Mouse (Mus musculus): Measurements from ENCODE around the gene Abhd12b.
"Not testable (repeated sequence)": the region's sequence is repeated elsewhere in the genome, so short reads cannot be mapped to it uniquely, and the experiment has no call there.

Gene Abhd12b

DNA sequence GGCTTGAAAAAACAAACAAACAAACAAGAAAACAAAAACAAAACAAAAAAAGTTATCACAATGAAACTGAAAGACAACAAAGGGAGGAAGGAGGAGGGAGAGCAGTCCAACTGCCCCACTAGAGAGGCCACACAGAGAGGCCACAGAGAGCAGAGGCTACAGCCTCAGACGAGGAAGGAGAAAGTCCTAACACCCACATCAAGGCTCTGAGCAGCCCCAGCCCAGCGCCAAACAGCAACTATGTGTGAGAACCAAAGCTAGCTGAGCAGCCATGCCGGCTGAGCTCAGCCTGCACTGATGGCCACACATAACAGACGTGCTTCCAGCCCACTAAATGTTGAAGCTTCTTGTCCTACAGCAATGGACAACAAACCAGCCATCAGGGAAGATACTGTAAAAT lies 14.1 kb upstream of the Abhd12b start:
- no peak for DNase-seq (ENCODE audit: low spot score)

DNA sequence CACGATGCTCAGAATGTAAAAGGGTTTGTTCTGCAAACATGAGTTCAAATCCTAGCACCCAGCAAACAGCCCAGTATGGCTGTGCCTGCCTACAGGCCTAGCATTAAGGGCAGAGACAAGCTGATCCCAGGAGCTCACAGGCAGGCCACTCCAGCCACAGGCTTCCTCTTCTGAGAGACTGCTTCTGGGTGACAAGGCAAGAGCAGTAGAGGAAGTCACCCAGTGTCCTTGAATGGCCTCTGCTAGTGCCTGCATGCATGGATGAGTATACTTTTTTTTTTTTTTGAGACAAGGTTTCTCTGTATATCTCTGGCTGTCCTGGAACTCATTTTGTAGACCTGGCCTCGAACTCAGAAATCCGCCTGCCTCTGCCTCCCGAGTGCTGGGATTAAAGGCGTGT lies 13.4 kb upstream of the Abhd12b start:
- DNase-seq (ENCODE audit: low spot score): no peak

DNA sequence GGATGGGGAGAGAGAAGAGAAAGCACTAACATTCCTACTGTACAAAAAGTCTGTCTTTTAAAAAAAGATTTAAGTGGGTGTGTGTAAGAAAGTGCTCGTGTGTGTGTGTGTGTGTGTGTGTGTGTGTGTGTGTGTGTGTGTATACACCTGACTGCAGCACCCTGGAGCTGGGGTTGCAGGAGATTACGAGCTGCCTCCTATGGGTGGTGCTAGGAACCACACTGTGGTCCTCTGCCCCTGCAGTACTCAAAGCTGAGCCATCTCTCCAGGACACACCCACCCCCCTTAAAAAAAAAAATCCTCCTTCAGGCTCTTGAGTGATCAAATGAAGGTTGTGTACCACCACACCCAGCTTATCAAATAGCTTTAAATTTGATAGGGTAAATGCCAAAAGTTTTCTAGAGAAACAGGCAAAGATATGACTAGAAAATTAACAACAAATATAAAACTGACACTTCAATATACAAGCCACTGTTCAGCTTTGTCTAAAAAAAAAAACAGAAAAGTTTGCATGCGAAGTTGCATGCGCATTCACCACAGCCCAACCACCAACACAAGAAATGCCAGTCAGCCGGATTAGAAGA lies 12.9 kb upstream of the Abhd12b start:
- DNase-seq (ENCODE audit: low spot score): no peak

DNA sequence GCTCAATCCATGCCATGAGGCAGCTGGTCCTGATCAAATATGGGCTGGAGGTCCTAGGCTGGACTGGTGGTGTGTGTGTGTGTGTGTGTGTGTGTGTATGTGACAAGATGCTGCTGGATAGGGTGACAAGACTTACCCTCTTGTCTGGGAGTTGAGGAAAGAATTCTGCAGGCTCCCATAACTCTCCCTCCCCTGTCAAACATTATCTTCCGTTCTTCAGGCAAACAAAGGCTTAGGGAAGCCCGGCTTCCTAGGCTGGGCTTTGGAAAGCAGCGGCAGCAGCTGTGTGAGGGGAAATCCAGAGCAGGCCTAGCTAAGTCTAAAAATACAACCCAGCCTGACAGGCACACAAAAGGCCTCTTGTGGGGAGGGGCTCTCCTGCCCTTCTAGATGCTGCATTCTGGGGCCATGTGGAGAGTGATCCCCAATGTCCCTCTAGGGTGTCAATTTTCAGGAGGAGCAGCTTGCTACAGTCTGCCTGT lies 9.8 kb upstream of the Abhd12b start:
- not testable (repeated sequence) for DNase-seq (ENCODE audit: low spot score)

DNA sequence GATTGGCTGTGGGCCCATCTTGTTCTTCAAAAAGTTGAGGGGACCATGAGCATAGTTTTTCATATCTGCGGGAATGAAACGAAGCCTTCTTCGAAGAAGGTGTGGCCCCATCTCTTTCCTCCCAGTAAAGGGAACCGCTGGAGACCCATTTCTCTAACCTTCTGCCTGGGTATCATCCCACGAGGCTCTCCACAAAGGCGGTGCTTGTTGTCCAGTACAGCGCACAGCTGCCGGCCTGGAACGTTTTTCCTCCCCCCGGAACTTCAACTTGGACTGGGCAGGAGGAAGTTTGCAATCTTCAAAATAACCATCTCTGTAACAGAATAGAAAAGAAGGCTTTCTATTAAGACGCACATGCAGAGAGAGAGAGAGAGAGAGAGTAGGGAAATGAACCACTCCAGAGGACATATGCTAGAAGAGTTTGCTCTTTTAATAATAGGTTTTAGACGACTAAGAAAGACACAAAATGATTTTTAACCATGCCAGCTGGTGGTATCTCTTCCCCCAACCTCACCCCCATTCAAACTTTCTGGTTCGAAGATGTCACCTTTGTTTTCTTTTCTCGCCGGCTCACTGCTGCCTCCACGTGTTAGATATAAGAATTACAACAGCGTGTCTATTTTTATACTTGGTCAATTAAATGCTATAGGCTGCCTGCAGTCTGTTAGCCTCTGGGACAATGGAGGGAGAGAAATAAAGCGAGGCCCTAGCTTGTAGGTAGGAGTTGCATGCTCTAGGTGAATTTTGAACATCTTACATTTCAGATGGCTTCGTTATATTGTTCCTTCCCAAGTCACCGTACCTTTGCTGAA lies 9.1 kb upstream of the Abhd12b start:
- peak; percentile 46 for DNase-seq (ENCODE audit: low spot score)

DNA sequence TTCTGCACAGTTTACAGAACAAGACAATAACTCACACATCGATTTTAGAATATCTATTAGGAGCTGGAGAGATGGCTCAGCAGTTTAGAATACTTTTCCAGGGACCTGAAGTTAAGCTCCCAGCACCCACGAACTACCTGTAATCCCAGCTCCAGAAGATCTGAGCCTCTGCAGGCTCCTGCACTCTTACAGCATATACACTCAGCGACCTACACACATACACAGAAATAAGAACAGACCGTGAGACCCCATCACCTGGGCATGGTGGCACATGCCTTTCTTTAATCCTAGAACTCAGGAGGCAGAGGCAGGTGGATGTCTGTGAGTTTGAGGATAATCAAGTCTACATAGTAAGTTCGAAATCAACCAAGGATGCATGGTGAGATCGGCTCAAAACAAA lies 8.4 kb upstream of the Abhd12b start:
- no peak for DNase-seq (ENCODE audit: low spot score)

DNA sequence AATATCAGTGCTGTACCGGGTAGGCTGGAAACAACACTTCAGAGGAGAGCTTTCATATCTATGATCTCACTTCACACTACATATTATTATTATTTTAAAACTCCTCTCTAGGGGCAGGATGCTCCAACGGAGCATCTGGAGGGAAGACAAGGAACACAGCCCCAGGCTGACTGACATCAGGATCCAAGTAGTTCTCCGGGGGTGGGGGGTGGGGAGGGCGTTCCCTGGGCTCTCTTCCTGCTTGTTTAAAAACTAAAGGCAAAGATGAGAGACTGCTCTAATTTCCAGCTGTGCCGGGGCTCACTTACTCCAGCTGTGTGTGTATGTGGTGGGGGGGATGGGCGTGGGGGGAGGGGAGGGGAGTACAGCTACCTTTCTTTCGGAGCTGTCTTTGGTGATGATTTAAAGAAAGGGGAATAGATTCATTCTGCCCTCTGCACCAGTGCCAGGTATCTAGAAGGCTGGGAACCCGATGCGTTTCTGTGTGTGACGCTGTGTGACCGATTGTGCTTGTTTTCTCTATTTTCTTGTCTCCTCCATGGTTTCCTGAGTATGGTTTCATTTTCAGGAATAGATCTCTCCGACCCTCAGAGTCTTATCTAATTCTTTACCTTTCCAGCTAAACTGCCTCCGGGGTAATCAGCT lies 5.8 kb upstream of the Abhd12b start:
- DNase-seq (ENCODE audit: low spot score): no peak

DNA sequence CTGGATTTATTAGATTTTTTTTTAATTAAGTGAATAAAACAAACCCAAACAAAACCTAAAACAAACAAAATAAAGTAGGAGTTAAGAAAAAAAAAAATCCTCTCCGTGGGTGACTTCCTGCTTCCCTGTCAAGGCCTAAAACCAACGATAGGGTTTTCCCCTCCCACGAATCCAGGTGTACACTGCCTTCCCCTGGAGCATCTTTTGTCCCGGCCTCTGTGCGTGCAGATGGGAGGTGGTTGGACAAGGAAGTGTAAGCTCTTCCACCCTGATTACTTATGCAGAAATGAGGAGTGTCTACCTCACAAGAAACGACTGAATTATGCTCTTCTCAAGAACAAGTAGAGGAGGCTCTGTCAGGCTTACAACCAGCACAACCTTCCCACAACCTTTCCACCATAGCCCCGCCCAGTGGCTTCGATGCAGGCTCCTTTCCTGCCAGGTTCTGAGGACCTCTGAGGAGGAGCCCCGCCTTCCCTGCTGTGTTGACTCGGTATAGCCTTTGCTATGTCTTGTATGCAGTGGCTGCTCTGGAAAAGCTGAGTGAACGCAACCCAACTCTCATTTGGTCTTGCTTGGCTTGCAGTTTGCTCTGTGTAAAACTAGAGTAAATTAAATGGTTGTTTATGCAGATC lies 5.2 kb upstream of the Abhd12b start:
- no peak for DNase-seq (ENCODE audit: low spot score)

DNA sequence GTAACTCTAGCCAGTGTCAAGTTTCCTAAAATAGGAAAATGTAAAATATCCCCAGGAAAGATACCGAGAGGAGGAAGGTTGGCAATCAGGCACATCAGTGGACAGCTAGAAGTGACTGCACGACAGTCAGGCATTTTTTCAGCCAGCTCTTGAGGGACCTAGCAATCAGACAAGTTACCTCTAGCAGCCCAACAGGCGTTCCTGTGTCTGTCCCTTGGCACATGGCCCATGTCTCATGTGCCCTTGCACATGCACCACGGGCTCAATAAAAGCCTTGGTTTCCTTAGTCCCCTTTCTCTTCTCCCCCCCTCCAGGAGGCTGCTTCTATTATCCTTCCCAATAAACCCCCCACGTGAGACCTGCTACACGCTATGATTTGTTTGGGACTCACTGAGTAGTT lies 2.3 kb downstream of the Abhd12b start:
- no peak for DNase-seq (ENCODE audit: low spot score)

DNA sequence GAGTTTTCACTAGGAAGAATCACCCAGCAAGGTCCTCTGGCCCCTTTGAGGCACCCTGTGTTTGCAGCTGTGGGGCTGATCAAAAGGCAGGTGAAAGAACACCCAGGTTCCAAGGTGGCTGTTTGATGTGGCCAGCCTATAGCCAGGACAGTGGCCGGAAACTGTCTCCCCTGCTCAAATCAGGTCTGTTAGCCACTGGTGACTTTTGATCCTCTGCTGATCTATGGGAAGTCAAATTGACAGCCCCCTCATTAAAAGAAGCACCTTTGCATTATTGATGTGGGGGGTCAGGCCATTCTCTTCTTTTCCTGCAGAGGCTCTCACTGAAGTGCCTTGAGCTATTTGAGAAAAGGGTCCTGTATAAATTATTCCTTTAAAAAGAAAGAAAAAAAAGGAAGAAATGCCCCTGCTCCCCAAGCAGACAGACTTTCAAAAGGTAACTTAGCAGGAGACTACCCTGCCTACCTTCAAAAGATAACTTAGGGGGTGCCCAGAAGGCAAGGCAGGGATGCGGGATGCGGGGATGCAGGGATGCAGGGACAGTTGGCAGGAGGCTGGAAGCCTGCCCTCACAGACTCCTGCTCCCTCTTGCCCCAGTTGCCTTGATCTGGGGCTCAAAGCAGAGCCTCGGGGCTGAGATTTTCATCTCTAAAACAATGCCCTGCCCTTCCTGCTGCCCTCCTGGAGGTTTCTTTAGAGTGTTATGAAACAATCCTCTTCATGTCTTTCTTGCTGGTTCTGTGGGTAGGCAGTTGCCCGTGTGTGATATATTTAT lies 3.5 kb downstream of the Abhd12b start:
- DNase-seq (ENCODE audit: low spot score): no peak

DNA sequence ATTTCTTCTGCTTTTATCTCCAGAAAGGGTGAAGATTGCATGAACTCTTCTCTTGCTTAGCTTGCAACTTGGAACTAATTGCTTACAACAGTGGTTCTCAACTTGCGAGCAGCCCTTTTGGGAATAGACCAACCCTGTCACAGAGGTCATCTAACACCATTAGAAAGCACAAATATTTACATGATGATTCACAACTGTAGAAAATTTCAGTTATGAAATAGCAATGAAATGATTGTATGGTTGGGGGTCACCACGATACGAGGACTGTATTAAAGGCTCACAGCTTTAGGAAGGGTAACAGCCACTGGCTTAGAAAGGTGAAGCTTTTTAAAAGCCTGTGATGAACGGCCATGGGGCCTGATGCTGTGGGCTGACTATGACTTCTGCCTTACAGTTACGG lies 7.1 kb downstream of the Abhd12b start:
- no peak for DNase-seq (ENCODE audit: low spot score)

DNA sequence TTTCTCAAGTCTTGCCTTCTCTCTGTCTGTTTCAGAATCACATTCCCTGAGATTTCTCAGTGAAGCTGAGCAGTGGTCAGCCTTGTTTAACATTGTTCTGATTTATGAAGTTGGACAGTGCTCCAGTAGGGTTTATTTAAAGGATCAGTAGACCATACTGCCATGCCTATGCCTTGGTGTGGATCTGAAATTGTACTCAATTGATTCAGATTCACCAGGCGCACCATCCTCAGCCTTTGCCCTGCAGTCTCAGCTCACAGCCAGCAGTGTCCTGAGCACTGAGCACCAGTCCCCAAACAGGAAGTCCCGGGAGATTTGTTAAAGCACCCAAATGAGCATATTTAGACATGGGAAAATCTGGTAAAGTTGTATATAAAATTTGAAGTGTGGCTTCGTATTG lies 10.8 kb downstream of the Abhd12b start:
- DNase-seq (ENCODE audit: low spot score): no peak

DNA sequence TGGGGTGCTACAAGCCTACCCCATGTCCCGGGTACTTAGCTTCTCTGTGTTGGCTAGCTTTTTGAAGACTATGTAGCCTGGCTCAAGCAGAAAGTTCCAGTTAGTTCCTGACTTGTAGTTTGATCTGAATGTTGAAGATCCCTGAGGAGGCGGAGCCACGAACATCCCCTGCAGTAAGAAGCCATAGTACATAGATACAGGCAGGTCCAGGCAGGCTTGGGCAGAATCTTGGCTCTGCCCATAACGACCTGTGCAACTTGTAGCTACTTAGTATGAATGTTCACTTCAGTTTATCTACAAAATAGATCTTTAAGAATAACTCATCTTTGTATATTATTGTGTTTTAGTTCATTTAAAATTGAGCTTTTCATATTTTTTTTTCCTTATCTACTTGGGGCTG lies 14.0 kb downstream of the Abhd12b start:
- DNase-seq (ENCODE audit: low spot score): no peak

DNA sequence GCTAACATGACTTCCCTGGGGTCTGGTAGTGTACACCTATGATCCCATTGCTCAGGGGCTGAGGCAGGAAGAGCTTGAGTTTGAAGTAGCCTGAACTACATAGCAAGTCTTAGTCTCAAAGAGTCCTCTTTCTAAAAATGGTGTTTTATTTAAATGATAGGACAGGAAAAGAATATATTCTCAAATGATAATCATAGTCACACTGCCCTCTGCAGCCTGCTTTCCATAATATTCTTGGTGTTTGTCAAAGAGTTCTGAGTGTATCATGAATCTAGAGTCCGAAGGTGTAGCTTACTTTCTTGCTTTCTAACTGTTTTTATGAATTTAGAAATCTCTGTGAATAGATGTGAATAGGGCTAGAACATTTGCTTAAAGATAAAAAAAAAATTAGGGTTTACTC lies 16.0 kb downstream of the Abhd12b start:
- no peak for DNase-seq (ENCODE audit: low spot score)

DNA sequence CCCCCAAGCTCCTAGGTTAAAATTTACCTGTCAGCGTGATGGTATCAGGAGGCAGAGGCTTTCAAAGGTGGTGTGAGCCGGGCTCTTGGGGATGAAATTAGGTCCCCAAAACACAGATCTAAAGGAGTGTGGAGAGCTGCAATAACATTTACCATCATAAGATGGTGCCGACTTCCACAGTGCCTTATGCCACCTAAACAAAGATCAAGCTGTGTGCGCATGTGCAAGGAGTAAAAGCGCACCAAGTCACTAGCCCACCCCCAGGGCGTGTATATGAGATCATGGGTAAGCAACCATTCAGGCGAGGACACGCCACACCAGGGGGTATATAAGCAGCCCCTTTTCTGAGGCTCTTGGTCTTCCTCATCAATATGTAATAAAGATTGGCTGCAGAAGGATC lies 29.6 kb downstream of the Abhd12b start:
- not testable (repeated sequence) for DNase-seq (ENCODE audit: low spot score)

DNA sequence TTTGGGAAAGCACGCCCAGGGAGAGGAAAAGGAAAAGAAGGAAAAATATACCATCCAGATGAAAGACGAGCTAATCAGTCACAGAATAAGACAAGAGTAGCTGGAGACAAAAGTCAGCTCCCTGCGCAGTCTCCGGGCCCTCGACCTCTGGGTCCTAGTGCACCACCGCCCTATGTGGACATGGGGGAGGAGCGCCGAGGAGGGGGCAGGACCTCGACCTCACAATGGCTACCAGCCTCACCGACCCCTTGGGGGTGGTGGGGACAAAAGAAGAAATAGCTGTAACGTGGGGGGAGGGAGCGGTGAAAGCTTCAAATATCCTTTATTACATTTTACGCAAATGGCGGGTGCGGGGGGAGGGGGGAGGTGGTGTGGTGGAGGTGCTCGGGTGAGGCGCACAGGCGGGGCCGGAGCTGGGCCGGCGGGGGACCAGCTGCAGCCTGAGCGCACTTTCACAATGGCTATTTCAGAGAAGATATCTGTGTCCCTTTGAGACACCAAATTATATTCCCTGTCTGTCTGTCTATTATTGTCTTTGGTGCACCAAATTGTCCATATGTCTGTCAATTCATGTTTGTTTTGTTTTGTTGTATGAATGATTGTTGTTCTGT lies 30.3 kb downstream of the Abhd12b start:
- DNase-seq (ENCODE audit: low spot score): no peak

DNA sequence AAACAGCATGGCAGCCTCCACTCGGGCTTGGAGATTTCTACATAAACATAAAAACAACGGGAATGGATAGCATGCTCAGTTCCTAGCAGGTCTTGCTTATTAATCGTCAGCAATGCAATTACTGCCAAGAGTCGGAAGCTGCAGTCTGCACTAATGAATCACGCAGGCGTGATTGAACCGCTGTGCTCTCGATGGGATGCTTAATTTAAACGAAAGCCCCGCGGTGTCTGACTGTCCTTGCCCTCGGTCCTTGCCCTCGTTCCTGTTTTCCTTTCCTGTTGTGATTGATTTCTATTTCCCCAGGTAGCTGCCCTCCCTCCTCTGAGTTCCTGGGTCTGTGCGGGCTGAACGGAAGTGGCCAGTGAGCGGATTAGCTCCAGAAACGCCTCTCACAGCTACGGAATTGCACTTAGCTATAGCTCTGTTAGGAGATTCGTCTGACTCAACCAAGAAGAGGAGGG lies 38.4 kb downstream of the Abhd12b start:
- DNase-seq (ENCODE audit: low spot score): no peak

DNA sequence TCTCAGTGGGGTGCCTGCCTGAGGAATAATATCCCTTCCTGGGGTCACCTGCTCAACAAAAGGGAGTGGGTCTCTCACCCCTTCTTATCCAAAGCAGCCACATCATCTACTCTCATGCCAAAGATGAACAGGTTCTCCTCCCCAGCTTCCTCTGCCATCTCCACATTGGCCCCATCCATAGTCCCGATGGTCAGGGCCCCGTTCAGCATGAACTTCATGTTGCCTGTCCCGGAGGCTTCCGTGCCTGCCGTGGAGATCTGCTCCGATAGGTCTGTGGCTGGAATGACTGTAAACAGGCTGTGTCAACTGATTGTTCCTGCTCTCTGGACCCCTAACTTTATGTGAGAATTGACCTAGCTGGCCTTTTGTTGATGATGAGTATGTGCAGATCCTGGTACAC lies 41.5 kb downstream of the Abhd12b start:
- DNase-seq (ENCODE audit: low spot score): no peak

DNA sequence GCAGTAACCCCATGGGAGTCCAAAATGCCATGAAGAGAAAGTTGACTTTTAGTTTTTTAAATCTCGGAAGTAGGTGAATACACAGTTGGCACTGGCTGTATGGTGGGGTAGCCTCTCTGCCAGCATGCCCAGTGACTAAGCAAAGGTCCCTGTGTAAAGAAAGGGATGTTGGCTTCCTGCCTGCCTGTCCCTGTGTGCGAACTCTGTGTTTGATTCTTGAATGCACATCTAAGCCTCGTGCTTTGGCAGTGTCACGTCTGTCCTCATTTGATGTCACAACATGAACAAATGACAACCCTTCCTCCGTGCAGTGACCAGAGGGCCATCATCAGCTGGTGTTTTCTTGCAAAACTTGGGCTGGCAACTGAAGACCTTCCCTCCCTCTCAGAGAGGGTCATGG lies 42.4 kb downstream of the Abhd12b start:
- no peak for DNase-seq (ENCODE audit: low spot score)

DNA sequence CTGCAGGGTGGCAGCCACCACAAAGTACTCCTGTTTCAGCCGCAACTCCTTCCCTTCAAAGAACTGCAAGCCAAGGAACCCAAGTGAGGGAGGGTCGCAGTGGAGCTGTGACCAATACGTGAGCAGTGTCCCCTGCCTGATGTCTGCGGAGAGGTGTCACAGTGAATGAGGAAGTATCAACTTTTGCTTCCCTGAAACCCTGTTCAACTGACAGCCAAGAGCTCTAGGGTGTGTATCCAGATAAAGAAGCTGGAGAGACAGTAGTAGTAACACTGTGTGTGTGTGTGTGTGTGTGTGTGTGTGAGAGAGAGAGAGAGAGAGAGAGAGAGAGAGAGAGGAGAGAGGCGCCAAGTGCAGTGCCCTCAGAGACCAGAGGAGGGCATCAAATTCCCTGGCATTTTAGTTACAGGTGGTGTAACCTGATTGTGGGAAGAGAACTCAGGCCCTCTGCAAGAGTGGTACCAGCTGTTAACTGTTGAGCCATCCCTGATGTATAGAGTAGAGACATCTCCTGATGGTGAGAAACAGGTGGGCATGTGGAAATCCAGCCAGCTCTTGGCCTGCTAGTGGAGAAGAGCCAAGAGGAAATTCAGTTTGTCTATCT lies 48.1 kb downstream of the Abhd12b start:
- DNase-seq (ENCODE audit: low spot score): no peak

DNA sequence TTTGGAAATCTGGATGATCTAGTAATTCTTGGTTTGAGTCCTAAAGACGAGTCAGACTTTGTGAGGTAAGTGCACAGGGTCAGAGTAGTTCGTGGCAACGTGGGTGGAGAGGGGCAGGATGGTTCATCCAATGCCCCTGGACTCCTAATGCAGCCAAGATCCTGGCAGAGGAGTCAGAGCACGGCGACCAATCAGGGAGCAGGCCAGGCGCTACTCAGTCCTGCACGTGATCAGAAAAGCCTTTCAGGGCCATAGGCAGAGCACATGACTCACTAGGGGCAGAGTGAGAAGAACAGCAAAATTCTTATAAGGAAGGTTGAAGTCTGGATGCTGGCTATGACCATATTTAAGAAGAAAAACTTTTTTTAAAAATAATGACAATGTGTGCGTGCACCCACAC lies 50.5 kb downstream of the Abhd12b start:
- DNase-seq (ENCODE audit: low spot score): no peak

All from left cerebral cortex, adult 11 months (tissue).